In genomic region chr8:93729124-93729930, GRCm38 (mm10) we compare ENCODE assay signal across 11 mouse cellular contexts.
A peak's percentile ranks its signal among the peaks of the same experiment; 100 is the strongest.
DNase-seq lines count a peak whose midpoint lies in the region; ATAC-seq lines count a peak whose summit lies in the region.
"Had no signal": no experiment of that assay in that cellular context is flagged by ENCODE, and none has a peak within 500 bp of the region (broad histone marks: within the 10 kb centered on the region; RNA-seq: fewer than 3 reads in every experiment).

No protein-coding gene starts in this region.

- peak; percentile 55 for DNase-seq in right cerebral cortex, adult 18-20 months
- no peak for DNase-seq in right cerebral cortex, postnatal 4 days
- peak; percentile 22 to 63 for DNase-seq in frontal cortex, adult 2 months (ENCODE audit: extremely low spot score in 1 of 2, low spot score in 1 of 2)
- DNase-seq in layer of hippocampus, postnatal 14 days (ENCODE audit: low spot score in 2 of 2): peak; percentile 34 to 69
- DNase-seq in telencephalon, adult 2 months (ENCODE audit: low read depth, low spot score): peak; percentile 27
- no peak for DNase-seq in adrenal gland, postnatal 14 days
- no peak for DNase-seq in adrenal gland, adult 18-20 months (ENCODE audit: low spot score in 2 of 2)
- DNase-seq: heart, postnatal 4 days; retina, postnatal 1 day had no signal

- ATAC-seq in megakaryocyte progenitor cell, adult 5-6 weeks (replicated peaks; ENCODE audit: poor library complexity): no peak
- ATAC-seq: CD4-positive, CD25-positive, alpha-beta regulatory T cell, adult 4 months had no signal

Comparison
In these comparisons a context has a peak if more than half of its experiments do, and no peak if none do; other contexts are left out.
1. DNase-seq: peak in right cerebral cortex, adult 18-20 months (single experiment), frontal cortex, adult 2 months (2 of 2), layer of hippocampus, postnatal 14 days (2 of 2) and telencephalon, adult 2 months (single experiment); none in right cerebral cortex, postnatal 4 days (single experiment), adrenal gland, postnatal 14 days (single experiment) and adrenal gland, adult 18-20 months (0 of 2).